Mouse (Mus musculus) C2C12 (cell line): ENCODE data around the gene Rnf34.

Source experiments
- CTCF ChIP-seq: IDR thresholded peaks from one replicate; pipeline ENCODE4 v1.5.1; 2011; ENCODE audit not compliant: control insufficient read depth, insufficient read depth, insufficient read length
- USF1 ChIP-seq: IDR thresholded peaks from one replicate; pipeline ENCODE4 v1.6.1; 2011; ENCODE audit warnings: low read depth, mild to moderate bottlenecking, control low read depth, moderate library complexity

- TF ChIP-seq CTCF = no peak
- TF ChIP-seq USF1 = no peak
Observed at GRCm38 (mm10) chr5:122894007-122894637, 44.3 kb downstream of the Rnf34 start.
